Mouse (Mus musculus) cerebellum, adult 11 months (tissue): ENCODE measurements around the gene Cant1.
"Not testable (repeated sequence)": the region's sequence is repeated elsewhere in the genome, so short reads cannot be mapped to it uniquely, and the experiment has no call there.

Experiments
- DNase-seq: peaks from one replicate; pipeline ENCODE4 v3.0.0; 2022

The Cant1 gene

GRCm38 (mm10) chr11:118405311-118405710 is 13.6 kb downstream of the Cant1 start:
- peak; percentile 9 for DNase-seq

DNA sequence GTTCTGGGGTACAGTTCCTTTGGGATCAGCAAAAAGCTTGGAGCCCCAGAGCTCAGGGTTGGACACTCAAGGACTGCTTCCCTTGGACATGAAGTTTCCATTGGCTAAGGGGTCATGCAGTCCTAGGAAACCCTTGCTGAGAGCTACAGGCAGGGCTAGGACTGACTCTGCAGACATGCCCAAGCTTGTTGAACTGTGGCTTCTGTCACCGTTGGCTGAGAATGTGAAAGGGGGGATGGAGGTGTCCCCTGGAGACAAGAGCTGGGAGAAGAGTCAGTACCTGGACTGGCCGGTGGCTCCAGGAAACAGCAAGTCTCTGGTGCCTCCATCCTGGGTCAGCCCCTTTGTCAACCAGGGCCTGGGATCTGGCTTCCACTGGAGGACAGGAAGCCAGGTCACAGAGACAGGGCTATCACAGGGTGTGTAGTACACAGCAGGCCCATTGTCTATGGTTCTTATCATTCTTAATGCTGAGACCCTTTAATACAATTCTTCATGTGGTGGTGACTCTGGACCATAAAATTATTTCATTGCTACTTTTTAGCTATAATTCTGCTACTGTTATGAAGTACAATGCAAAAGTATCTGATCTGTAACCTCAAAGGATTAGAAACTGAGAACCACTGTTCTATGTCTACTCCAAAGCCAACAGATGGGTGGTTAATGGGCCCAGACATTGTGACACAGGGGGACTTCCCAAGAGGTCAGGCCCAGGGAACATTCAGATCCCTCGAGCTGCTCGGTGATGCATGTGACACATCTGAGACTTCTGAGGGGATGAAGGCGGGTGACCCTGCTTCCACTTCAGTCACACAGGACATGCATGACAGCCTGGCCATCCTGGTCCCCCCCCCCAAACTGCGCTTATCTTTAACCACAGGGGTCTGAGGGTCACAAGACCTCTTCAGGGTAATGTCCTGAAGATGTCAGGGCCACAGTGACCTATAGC is 14.7 kb downstream of the Cant1 start:
- DNase-seq: peak; percentile 9

DNA sequence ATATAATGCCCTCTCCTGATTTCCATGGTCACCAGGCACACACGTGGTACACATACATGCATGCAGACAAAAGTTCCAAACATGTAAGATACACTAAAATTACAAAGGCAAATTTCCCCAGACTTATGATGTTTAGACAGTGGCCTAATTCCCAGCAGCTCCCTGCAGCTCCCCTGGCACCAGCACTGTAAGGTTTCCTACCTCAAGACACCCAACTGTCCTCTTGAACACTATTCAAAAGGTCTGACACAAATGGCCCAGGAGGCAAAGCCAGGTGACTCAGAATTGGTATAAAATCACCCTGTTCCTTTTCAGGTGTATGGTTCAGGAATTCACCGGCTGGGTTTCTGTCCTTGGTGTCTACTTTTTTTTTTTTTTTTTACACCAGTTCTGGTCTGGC is 15.7 kb downstream of the Cant1 start:
- DNase-seq: peak; percentile 7

DNA sequence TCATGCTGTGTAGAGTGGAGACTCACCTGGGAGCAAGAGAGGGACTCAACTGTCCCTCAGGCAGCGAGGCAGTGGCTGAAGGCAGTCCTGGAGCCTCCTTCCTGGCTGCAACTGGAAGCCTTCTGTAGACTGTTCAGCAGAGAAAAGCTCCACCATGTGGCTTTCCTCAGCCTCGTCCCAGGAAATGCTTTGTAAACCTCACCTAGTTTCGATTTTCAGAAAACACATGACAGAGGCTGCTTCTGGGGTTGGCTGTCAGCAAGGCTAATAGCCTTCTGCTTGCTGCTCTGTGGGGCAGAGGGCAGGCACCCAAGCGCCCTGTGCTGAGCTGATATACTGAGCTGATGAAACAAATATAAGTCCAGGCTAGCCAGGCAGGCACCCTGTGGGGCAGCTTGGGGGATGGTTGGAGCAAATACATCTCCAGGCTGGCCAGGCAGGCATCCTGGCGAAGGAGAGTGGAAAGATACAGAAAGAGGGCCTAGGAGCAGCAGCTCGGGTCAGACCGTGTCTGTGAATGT is 17.1 kb downstream of the Cant1 start, which contains the start of gene Lgals3bp:
TSS of gene Lgals3bp (minus strand) at position 333 of the 521 bp plus-strand sequence.
- peak; percentile 59 for DNase-seq

GRCm38 (mm10) chr11:118401195-118401594 is 17.7 kb downstream of the Cant1 start:
- peak; percentile 8 for DNase-seq

- DNase-seq: peak; percentile 15
Measured at GRCm38 (mm10) chr11:118400566-118400936, 18.3 kb downstream of the Cant1 start.

DNA sequence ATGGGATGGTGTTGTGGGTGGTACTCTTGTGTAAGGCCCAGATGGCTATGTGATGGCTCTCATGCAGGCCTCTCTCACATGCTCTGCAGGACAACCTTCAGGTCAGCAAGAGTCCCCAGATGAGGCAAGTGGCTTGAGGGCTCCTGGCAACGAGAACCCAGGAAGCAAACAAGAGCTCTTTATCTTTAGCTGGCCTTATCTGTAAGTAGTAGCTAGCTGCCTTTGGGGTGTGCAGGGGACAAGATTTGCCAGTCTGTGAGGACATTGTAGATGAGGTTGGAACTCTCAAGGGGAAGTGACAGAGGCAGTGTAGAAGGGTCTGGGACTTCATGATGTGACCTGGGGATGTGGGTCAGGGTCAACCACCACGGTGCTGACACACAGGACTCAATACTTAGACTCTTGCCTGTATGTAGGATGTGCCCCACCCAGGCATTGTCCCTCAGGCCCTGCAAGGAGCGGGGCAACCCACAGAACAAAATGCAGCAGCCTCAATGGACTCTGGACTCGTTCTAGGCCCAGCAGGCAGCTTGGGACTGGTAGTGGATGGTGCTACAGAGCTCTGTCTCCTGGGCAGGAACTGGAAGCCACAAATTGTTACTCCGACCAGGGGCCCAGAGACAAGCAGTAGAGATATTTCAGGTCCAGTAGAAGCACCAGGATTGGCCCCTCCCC is 18.9 kb downstream of the Cant1 start:
- DNase-seq: peak; percentile 12

DNA sequence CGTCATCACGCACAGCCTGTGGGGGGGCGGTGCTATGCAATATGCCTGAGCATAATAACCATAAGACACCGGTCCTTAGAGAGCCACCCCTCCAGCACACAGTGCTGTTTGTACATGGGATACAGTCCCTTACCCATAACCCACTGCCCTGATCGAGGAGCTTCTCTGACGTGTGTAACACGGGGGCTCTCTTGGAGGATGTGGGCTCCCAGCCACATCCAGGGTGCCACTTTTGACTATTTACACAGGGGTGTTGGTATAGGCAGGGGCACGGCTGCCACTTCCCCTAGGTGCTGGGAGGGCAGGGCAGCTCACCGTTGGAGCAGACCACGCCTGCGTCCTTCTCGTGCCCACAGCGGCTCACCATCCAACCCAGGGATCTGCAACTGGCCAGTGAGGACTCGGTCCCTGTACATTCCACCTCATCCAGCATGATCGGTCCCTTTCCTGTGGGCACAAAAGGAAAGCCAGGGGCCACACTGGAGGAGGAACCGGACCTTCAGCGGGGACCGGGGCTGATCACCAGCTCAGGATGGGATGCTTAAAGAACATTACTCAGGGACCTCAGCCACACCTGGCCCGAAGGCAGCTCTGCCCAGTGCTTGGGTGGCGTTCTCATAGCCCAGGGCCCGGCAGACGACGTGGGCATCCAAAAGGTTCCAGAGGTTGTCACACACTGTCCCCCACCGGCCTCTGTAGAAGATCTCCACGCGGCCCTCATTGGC is 20.9 kb downstream of the Cant1 start:
- peak; percentile 3 for DNase-seq

GRCm38 (mm10) chr11:118394538-118394937 is 24.3 kb downstream of the Cant1 start:
- DNase-seq: no peak

DNA sequence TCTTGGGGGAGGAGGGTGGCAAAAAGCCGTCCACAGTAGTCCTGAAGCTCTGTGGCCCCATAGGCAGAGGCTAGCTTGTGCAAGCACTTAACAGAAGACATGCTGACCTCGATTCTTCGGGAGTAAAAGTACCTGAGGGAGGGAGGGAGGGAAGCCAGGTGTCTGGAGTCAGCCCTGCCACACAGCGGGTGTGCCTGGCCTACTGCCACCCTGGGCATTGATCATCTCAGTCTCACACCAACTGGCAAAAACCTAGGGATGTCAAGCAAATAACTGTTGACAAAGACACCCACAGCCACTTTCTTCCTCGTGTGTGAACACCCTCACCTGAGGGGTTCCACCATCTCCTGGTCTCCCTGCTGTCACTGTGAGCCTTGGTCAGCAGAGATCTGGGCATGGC is 24.9 kb downstream of the Cant1 start:
- no peak for DNase-seq

DNA sequence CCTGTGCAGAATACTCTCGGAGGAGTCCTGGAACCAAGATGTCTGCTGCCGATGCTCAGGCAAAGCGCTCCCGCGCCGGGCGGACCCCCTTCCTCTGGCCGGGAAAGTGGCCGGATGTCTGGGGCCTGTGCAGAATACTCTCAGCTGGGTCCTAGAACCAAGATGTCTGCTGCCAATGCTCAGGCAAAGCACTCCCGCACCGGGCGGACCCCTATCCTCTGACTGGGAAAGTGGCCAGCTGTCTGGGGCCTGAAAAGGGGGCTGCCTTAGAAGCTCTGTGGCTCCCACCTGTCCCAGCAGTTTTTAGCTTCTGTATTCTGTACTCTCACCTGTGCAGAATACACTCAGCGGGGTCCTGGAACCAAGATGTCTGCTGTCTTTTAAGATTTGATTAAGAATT is 31.1 kb downstream of the Cant1 start:
- DNase-seq: not testable (repeated sequence)

DNA sequence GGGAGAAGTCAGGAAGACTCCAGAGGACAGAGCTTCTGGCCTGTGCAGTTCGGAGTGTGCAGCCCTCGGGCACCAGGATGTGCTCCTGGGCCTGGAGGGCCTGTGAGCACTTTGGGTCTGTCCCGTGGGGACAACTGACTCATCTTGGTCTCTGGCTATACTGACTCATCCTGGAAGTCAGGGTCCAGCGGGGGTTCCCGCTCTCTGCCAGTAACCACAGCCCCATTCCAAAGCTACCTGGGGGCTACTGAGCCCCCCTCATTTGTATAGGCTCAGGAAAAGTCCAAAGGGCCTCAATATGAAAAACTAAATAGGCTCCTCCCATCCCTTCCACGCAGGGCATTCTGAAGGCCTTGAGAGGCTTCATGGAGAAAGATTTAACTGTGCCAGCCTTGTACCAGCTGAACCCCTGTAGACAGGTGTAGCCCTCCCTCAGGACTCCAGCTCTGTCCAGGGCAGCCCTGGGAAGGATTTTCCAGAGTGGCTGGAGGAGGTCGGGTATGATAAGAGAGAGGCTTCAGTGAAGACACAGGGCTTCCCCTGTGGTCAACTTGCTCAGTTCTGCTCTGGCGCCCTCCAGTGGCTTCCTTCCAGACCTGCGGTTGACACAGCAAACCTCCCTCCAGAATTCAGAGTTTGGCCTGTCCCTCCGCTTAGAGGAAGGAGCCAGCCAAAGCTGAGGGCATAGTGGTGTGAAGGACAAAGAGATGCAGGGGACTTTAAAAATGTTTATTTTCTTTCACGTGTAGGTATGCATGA is 39.5 kb downstream of the Cant1 start:
- DNase-seq: peak; percentile 77

GRCm38 (mm10) chr11:118378656-118379055 is 40.2 kb downstream of the Cant1 start:
- no peak for DNase-seq

DNA sequence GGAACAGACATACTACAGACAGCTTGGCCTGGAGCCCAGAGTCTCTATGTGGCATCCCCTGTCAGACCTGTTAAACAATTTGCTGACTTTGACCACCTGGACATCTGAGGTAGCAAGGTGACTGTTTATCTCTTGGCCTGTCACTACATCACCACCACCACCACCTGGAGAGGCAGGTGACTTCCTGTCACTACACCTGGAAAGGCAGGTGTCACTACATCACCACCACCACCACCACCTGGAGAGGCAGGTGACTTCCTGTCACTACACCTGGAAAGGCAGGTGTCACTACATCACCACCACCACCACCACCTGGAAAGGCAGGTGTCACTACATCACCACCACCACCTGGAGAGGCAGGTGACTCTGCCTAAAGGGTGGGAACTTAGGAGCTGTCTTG is 42.6 kb downstream of the Cant1 start:
- not testable (repeated sequence) for DNase-seq

DNA sequence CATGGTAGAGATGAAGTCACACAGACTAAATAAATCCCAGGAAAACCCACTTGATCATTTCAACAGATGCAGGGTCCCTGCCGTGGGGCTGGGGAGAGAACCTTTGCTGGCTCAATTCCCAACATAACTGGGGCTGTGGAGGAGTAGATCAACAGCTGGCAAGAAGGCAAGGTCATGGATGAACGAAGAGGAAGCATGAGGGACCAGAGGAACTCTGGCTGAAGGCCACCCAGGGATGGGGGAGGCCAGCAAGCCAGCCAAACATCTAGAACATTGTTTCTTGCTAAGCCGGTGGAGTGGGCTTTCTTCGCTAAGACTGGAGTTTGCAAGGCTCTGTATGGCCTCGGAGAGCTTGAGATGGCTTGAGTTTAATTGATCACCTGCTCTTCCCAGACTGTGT is 43.0 kb downstream of the Cant1 start:
- no peak for DNase-seq

DNA sequence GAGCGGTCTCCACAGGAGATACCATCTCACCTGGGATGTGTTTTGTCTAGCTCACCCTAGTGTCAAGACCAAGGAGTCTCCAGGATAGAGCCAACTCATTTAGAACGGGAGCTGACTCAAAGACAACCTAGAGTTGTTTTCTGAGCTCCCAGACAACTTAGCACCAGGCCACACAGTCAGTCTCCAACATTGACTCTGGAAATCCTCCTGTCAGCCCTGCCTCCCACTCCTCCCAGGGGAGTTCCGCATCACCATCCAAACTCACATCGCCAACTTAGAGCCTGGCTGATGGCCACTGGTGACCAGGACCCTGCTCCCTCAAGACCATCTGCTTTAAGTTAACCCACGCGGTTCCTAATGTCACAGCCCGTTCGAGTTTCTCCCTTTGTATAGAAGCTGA is 43.4 kb downstream of the Cant1 start:
- no peak for DNase-seq

DNA sequence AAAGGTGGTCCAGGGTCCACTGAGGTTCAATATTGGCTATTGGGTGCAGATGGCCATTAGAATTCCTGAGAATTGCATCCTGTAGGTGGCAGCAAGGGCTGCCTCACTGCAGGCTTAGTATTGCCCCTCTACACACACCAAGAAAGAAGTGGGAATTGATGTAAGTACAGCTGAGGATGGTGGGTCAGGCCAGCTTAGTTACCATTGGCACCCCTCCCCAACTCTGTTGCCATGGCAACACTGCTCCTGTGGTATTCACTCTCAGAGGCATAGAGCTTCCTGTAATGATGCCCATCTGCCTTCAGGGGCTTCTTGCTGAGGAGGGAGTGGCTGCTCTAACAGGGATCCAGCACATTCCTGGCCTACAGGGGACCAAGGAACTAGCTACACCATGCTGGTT is 43.9 kb downstream of the Cant1 start:
- no peak for DNase-seq

GRCm38 (mm10) chr11:118374506-118374905 is 44.4 kb downstream of the Cant1 start:
- no peak for DNase-seq

- DNase-seq: no peak
Measured at GRCm38 (mm10) chr11:118372641-118373040, 46.2 kb downstream of the Cant1 start.

DNA sequence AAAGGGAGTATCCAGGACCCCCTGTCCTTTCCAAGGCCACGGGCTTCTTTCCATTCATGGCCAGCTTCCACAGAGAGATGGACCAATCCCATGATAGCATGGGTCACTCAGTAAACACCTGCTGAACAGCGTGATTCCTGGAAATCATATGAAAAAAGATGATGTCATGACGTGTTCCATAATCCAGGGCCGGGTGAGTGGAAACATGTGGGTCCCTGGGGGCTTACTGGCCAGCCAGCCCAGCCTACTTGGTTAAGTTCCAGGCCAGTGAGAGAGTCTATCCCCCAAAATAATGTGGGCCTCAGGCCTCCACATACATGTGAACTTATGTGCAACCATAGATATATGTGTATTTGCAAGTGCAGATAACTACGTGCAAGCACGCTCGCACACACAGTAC is 47.0 kb downstream of the Cant1 start:
- no peak for DNase-seq

DNA sequence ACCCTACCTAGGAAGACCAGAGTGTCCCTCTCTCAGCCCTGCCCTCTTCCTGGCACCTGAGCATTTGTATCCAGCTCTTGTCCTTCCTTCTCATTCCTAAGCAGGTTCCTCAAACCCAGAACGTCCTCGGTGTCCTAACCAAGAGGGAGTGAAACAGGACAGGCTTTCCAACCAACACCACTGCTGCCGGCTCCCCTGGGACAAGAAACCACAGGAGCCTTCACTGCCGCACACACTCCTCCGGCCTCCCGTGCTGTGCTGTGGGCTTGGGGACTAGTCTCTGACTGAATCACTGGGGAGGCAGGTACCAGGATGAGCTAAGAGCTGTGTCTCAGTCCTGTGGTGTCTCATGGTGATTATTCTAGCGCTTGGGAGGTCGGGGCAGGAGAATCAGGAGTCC is 49.2 kb downstream of the Cant1 start:
- no peak for DNase-seq

DNA sequence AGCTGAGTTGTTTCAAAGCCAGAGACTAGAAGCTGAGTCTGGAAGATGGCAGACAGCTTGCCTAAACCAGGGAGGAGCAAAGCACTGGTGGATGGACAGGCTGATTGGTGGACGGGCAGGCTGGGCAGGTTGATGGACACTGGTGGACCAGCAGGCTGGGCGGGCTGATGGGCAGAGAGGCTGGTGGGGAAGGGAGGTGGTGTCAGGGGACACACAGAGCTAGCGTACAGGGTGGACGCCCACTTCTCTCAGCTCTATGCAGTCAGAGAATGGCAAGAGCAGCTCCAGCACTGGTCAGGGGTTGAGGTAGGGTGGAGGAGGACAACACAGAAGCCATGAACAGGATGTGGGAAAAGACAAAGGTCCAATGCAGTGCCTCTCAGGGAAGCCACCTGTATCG is 49.6 kb downstream of the Cant1 start:
- no peak for DNase-seq
